Mouse (Mus musculus): ENCODE measurements at regions not wholly inside any gene's neighbourhood (a gene's known extent, or its start where the extent isn't known, plus 50 kb on each side); places are given as distances from the start of the nearest gene placed in this dataset.

DNA sequence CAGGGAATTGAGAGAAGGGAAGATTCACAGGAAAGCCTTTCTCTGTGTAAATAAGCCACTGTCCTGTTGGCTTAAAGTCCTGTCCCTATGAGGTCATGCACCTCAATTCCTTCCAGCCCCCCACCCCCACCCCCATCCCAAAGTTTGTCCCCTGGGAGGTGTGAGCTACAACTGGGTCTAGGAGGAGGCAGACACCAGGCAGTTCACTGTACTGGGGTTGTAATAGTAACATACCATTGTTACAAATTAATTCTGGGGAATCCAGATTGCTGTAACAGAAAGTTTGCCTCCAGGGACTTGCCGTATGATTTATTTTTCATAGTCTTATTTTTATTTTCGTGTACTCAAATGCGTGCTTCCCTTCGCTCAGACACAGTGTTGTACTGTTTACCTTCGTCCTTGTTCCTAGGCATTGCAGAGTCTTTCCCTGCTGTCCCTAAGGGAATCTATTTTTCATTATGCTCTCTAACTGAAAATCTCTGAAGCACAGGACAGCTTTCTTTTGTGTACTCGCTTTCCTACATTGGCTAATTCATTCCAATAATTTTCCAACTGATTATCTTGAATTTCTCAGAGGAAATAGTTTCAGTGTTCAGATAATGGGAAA is 244.2 kb downstream of the Mex3b start:
- TF ChIP-seq POLR2A (IDR thresholded peaks at IDR 0.05; ENCODE audit: extremely low read depth, insufficient read depth, low read length) (no peak), CTCF (IDR thresholded peaks at IDR 0.05; ENCODE audit: extremely low read depth, insufficient read depth, low read length) (no peak)
- H3K4me1 ChIP-seq (ENCODE audit: control insufficient read depth, insufficient read depth, low read length), result no peaks in the 10 kb centered on the region
- H3K4me3 ChIP-seq (ENCODE audit: insufficient read depth, low read length), result no peak overlapping the region
- H3K27ac ChIP-seq (ENCODE audit: insufficient read depth, low read length), result no peak overlapping the region

DNA sequence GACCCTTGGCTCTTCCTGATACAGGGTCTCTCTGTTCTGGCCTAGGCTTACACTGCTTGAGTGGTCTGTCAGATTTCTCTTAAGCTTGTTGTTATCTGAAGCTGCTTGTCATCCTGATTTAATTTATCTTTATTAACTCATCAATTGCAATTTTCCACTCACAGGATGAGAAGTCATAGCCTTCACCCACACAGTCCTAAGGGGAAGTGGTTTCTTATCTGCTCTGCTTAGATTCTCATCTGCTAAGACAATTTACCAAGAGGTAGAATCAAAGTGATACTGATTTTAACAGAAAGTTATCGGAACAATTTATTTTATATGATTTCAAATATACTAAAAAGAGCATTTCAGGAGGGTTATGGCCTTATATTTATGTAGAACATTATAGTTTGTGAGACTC is 249.4 kb downstream of the Mex3b start:
- H3K27ac ChIP-seq (ENCODE audit: insufficient read depth, low read length), result no peak overlapping the region
- no peak overlapping the region for H3K4me3 ChIP-seq (ENCODE audit: insufficient read depth, low read length)
- H3K4me1 ChIP-seq (ENCODE audit: control insufficient read depth, insufficient read depth, low read length), result no peaks in the 10 kb centered on the region
- TF ChIP-seq CTCF (IDR thresholded peaks at IDR 0.05; ENCODE audit: extremely low read depth, insufficient read depth, low read length) (no peak), POLR2A (IDR thresholded peaks at IDR 0.05; ENCODE audit: extremely low read depth, insufficient read depth, low read length) (no peak)

DNA sequence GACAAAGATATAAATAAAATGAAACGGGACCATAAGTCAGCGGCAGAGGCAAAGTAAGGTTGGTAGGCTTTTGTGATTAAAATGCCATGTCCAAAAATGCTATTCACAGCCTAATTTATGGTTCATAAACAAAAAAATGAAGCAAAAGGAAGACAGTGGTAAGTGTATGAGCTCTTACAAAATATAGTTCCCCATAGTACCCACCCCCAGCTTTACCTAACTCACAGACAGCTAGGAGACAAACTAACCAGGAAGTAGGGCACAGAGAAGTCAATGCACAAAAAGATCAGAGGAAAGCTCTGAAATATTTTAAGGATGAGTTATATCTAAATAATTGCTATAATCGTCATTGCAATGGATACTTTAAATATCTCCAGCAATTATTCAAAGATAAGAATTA is 249.9 kb downstream of the Mex3b start:
- H3K27ac ChIP-seq (ENCODE audit: insufficient read depth, low read length), result no peak overlapping the region
- no peaks in the 10 kb centered on the region for H3K4me1 ChIP-seq (ENCODE audit: control insufficient read depth, insufficient read depth, low read length)
- TF ChIP-seq POLR2A (IDR thresholded peaks at IDR 0.05; ENCODE audit: extremely low read depth, insufficient read depth, low read length) (no peak), CTCF (IDR thresholded peaks at IDR 0.05; ENCODE audit: extremely low read depth, insufficient read depth, low read length) (no peak)
- H3K4me3 ChIP-seq (ENCODE audit: insufficient read depth, low read length), result no peak overlapping the region

DNA sequence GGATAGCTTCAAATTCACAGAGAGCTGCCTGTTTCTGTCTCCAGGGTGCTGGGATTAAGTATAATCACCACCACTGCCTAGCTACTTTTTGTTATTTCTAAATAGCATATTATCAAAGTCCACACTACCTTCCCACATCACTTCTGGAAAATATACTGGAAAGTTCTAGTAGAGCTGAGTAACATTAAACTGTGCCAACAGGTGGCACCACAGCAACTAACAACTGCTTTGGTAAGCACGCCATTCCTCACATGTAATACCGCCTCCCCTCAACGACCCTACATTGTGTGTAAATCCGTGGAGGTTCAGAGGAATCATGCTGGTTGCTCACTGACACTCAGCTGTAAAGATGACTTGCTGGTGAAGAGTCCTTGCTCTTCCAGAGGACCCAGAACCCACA is 259.1 kb downstream of the Mex3b start:
- no peak overlapping the region for H3K27ac ChIP-seq (ENCODE audit: insufficient read depth, low read length)
- H3K4me1 ChIP-seq (ENCODE audit: control insufficient read depth, insufficient read depth, low read length), result no peaks in the 10 kb centered on the region
- TF ChIP-seq POLR2A (IDR thresholded peaks at IDR 0.05; ENCODE audit: extremely low read depth, insufficient read depth, low read length) (no peak), CTCF (IDR thresholded peaks at IDR 0.05; ENCODE audit: extremely low read depth, insufficient read depth, low read length) (no peak)
- H3K4me3 ChIP-seq (ENCODE audit: insufficient read depth, low read length), result no peak overlapping the region

DNA sequence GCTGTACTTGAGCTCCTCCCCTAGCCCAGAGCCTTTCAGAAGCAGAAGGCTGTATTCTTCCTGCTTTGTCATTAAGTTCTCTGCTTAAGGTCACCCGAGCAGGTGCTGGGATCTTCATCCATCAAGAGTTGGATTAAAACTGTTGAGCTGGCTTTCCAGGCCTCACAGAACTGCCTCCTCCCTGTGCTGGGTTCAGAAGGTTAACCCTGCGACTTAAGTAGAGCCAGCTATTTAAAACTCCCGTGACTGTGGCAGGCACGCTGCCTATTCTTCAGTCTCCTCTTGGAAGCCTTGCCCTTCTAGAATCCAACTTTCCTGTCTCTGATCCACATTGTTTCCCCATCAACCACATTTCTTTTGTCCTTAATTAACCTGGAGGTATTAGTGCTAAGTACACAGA is 273.1 kb downstream of the Mex3b start:
- TF ChIP-seq CTCF (IDR thresholded peaks at IDR 0.05; ENCODE audit: extremely low read depth, insufficient read depth, low read length) (no peak), POLR2A (IDR thresholded peaks at IDR 0.05; ENCODE audit: extremely low read depth, insufficient read depth, low read length) (no peak)
- H3K27ac ChIP-seq (ENCODE audit: insufficient read depth, low read length), result no peak overlapping the region

DNA sequence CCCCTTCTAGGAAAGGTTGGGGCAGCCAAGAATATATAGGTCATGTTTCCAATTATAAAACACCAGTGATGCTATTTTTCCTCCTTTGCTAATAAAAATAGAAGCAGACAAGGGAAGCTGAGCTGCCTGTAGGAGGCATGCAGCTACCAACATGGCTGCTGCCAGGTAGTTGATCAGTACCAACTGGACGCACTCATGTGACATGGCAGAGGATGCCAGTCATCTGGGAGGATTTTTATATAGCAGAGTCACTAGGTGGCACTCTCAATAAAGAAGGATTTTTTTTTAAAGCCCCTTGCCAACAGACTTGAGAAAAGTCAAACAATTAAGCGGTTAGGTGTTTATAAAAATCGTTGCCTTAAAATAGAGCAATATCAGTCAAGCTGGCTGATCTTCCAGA is 273.5 kb downstream of the Mex3b start:
- H3K27ac ChIP-seq (ENCODE audit: insufficient read depth, low read length), result no peak overlapping the region
- TF ChIP-seq CTCF (IDR thresholded peaks at IDR 0.05; ENCODE audit: extremely low read depth, insufficient read depth, low read length), result no peak
- 0 out of 2 replicates have a peak, but pooled peaks cover 1% of the 10 kb centered on the region for H3K4me1 ChIP-seq (ENCODE audit: control insufficient read depth, insufficient read depth, low read length)
- no peak overlapping the region for H3K4me3 ChIP-seq (ENCODE audit: insufficient read depth, low read length)

More for the DNA sequence above, 273.1 kb downstream of the Mex3b start:
- Histone ChIP-seq H3K4me1 (ENCODE audit: control insufficient read depth, insufficient read depth, low read length) (0 out of 2 replicates have a peak, but pooled peaks cover 1% of the 10 kb centered on the region), H3K4me3 (ENCODE audit: insufficient read depth, low read length) (no peak overlapping the region)

DNA sequence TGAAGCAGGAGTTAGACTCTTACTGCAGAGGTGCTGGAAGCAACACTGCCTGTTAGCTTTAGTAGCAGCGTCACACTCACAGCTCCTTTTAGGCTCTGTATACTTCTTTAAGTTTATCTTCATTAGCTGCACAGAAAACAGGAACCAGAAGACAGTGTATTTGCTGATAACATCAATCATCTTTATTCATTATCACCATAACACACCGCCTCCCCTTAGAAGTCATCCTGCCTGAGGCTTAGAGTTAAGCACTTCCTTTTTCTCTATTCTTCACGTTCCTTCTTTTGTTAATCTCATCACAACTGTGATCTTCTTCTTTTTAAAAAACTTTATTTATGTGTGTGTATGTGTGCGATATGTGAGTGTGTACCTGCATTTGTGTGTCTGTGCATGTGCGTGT is 276.9 kb downstream of the Mex3b start:
- 0 out of 2 replicates have a peak, but pooled peaks cover 1% of the 10 kb centered on the region for H3K4me1 ChIP-seq (ENCODE audit: control insufficient read depth, insufficient read depth, low read length)
- H3K27ac ChIP-seq (ENCODE audit: insufficient read depth, low read length), result no peak overlapping the region
- H3K4me3 ChIP-seq (ENCODE audit: insufficient read depth, low read length), result no peak overlapping the region
- TF ChIP-seq CTCF (IDR thresholded peaks at IDR 0.05; ENCODE audit: extremely low read depth, insufficient read depth, low read length) (no peak), POLR2A (IDR thresholded peaks at IDR 0.05; ENCODE audit: extremely low read depth, insufficient read depth, low read length) (no peak)

DNA sequence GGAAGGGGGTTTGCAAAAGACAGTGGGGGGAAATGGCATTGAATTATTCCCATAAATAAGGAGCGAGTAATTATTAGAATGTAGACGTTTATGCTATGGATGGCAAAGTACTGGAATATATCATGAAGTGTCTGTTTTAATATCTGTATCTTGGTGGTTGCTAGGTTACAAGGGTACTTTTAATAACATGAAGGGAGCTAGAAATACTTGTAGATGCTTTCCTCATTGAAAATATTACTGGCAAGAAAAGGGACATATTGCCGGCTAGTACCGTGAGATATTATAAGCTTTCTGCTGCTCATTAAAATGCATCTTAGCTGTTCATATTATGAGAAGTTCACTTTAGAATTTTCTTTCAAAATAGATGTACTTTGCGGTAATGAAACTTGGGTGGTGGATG is 278.4 kb downstream of the Mex3b start:
- no peak overlapping the region for H3K4me3 ChIP-seq (ENCODE audit: insufficient read depth, low read length)
- 0 out of 2 replicates have a peak, but pooled peaks cover 1% of the 10 kb centered on the region for H3K4me1 ChIP-seq (ENCODE audit: control insufficient read depth, insufficient read depth, low read length)
- no peak overlapping the region for H3K27ac ChIP-seq (ENCODE audit: insufficient read depth, low read length)
- TF ChIP-seq CTCF (IDR thresholded peaks at IDR 0.05; ENCODE audit: extremely low read depth, insufficient read depth, low read length) (no peak), POLR2A (IDR thresholded peaks at IDR 0.05; ENCODE audit: extremely low read depth, insufficient read depth, low read length) (no peak)

DNA sequence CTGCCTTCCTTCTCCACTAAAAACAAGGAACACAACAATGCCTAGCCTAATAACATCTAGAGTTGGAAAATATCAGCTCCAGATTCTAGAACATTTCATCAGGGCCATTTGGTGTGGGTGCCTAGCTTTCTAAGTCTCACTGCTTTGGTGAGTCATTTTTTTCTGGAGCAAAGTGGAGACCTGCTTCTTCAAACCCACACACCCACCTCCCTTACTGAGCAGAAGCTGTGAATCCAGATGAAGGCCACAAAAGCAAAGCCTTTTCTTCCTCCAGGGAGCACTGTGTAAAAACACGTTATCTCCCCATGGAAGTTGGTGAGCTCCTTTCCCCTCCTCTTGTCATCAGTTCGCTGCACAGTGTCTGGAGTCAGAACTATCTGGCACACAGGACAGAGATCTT is 294.1 kb downstream of the Mex3b start:
- H3K4me3 ChIP-seq (ENCODE audit: insufficient read depth, low read length), result no peak overlapping the region
- H3K4me1 ChIP-seq (ENCODE audit: control insufficient read depth, insufficient read depth, low read length), result peaks cover 2% of the 10 kb centered on the region
- 0 out of 2 replicates have a peak overlapping the region, but pooled peaks have one; percentile 58 for H3K27ac ChIP-seq (ENCODE audit: insufficient read depth, low read length)
- TF ChIP-seq CTCF (IDR thresholded peaks at IDR 0.05; ENCODE audit: extremely low read depth, insufficient read depth, low read length), result no peak
- no peak for TF ChIP-seq POLR2A (IDR thresholded peaks at IDR 0.05; ENCODE audit: extremely low read depth, insufficient read depth, low read length)

DNA sequence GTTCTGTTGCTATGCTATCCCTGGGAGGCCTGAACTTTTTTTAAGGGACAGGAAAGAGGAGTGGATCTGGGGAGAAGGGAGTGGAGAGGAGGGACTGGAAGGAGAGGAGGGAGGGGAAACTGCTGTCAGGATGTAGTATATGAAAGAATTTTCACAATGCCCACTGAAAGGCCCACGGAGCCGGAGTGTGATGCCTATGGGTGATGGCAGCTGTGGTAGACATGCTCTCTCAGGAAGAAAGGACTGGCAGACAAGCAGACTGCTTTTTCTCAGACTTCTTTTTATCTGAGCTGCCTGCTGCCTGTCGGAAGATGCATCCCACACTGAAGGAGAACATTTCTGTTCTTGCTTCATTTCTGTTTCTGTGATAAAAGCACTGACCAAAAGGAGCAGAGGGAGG is 295.7 kb downstream of the Mex3b start:
- TF ChIP-seq CTCF (IDR thresholded peaks at IDR 0.05; ENCODE audit: extremely low read depth, insufficient read depth, low read length), result no peak
- no peak for TF ChIP-seq POLR2A (IDR thresholded peaks at IDR 0.05; ENCODE audit: extremely low read depth, insufficient read depth, low read length)
- Histone ChIP-seq H3K27ac (ENCODE audit: insufficient read depth, low read length) (no peak overlapping the region), H3K4me3 (ENCODE audit: insufficient read depth, low read length) (no peak overlapping the region), H3K4me1 (ENCODE audit: control insufficient read depth, insufficient read depth, low read length) (peaks cover 2% of the 10 kb centered on the region)
